Mouse (Mus musculus): ENCODE measurements around the gene Ube2d3. TPM values are rescaled to one million over a fixed set of nuclear protein-coding genes. Genes with fewer than 3 reads are reported as not detected.

The Ube2d3 gene
- polyA plus RNA-seq, 1 experiment: 181 TPM

GRCm38 (mm10) chr3:135421310-135421594 lies 16.7 kb upstream of the Ube2d3 start:
- Histone ChIP-seq H3K27me3 (ENCODE audit: control insufficient read depth, insufficient read depth, low read length) (no peaks in the 10 kb centered on the region), H3K27ac (ENCODE audit: insufficient read depth, low read length) (no peak overlapping the region), H3K4me1 (ENCODE audit: control insufficient read depth, insufficient read depth, low read length) (peaks cover 2% of the 10 kb centered on the region; the same call in 1 of the 2 replicates), H3K4me3 (replicated peaks; ENCODE audit: insufficient read depth, low read depth, low read length) (no peak overlapping the region)
- no peak for DNase-seq
- no peak for TF ChIP-seq CTCF (IDR thresholded peaks at IDR 0.05; ENCODE audit: borderline replicate concordance, insufficient read depth, low read depth, low read length)
- TF ChIP-seq POLR2A (IDR thresholded peaks at IDR 0.05; ENCODE audit: borderline replicate concordance, insufficient read depth, low read length): no peak

DNA sequence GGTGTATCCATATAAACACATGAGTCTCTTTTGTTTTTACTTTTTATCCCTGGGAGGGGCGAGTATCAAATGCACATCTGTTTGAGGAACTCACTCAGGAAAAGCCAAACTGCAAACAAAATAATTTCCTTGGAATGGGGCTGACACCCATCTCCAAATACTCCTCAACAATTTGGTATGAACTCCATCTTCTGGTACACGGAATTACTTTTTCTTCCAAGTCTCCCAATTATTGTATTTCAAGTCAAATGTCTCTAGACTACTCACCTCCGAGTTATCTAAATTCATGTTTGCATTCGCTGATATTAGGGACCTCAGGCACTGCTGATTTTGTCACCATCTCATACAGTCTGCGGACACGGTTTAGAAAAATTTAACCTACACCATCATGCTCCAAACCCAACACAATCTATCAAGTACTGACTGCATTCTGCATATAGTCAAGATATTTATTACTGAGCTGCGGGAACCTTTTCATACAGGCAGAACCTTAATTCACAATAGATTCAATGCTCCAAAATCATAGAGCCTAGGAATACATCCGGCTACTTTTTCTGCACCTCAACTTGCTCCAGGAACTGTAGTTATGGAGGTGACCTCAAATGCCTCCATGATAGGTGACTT lies 15.6 kb upstream of the Ube2d3 start:
- peak overlapping the region; percentile 78 for H3K4me3 ChIP-seq (replicated peaks; ENCODE audit: insufficient read depth, low read depth, low read length)
- DNase-seq: no peak
- peak overlapping the region; percentile 26 for H3K27ac ChIP-seq (ENCODE audit: insufficient read depth, low read length)
- H3K4me1 ChIP-seq (ENCODE audit: control insufficient read depth, insufficient read depth, low read length): no peaks in the 10 kb centered on the region; the same call in 1 of the 2 replicates
- no peak for TF ChIP-seq POLR2A (IDR thresholded peaks at IDR 0.05; ENCODE audit: borderline replicate concordance, insufficient read depth, low read length)
- TF ChIP-seq CTCF (IDR thresholded peaks at IDR 0.05; ENCODE audit: borderline replicate concordance, insufficient read depth, low read depth, low read length): no peak
- H3K27me3 ChIP-seq (ENCODE audit: control insufficient read depth, insufficient read depth, low read length): no peaks in the 10 kb centered on the region
- WGBS: 11% methylated on average over 8 of the region's 8 CpGs

DNA sequence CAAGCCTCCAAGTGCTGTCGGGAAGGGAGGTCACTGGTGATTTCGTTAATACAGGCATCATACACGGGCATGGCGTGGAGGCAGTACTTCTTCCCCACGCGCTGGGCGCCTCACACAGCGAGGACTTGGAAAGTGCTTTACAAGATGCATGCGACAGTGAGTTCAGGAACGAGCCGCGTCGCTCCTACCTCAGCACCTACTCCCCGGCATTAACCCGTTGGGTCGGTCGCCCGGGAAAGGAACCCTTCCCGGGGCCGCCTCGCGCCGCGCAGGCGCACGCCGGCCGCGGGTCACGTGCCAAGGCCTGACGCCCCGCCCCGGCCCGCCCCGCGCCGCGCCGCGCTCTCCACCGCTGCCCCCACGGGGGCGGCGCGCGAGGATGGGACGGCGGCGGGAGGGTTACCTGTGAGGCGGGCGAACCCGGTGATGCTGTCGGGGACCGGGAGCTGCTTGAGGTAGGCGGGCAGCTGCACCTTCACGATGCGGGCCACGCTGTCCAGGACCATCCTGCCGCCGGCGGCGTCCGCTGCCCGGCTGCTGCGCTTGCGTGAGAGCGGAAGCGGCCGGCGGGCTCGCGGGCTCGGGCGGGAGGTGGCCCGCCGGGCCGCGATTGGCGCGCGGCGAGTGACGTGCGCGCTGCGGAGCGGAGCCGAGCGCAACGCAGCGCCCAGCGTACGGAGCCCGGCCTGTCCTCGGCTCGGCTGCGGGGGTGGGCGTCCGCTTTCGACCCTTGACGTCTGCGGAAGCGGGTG lies 14.9 kb upstream of the Ube2d3 start:
- peak overlapping the region; percentile 96 for H3K27ac ChIP-seq (ENCODE audit: insufficient read depth, low read length)
- no peaks in the 10 kb centered on the region for H3K27me3 ChIP-seq (ENCODE audit: control insufficient read depth, insufficient read depth, low read length)
- H3K4me1 ChIP-seq (ENCODE audit: control insufficient read depth, insufficient read depth, low read length): no peaks in the 10 kb centered on the region
- under 1% methylated on average over 103 of the region's 103 CpGs for WGBS
- peak; percentile 89 to 94 for DNase-seq
- peak; percentile 83 for TF ChIP-seq POLR2A (IDR thresholded peaks at IDR 0.05; ENCODE audit: borderline replicate concordance, insufficient read depth, low read length)
- no peak for TF ChIP-seq CTCF (IDR thresholded peaks at IDR 0.05; ENCODE audit: borderline replicate concordance, insufficient read depth, low read depth, low read length)
- H3K4me3 ChIP-seq (replicated peaks; ENCODE audit: insufficient read depth, low read depth, low read length): peak overlapping the region; percentile 78

GRCm38 (mm10) chr3:135423608-135424212 lies 14.2 kb upstream of the Ube2d3 start, which contains the start of gene Cisd2:
Cisd2 (minus strand) TSS chr3:135423925.
- TF ChIP-seq POLR2A (IDR thresholded peaks at IDR 0.05; ENCODE audit: borderline replicate concordance, insufficient read depth, low read length): no peak
- no peak for TF ChIP-seq CTCF (IDR thresholded peaks at IDR 0.05; ENCODE audit: borderline replicate concordance, insufficient read depth, low read depth, low read length)
- Histone ChIP-seq H3K27me3 (ENCODE audit: control insufficient read depth, insufficient read depth, low read length) (no peaks in the 10 kb centered on the region), H3K4me3 (replicated peaks; ENCODE audit: insufficient read depth, low read depth, low read length) (peak within 1 kb of the TSS; percentile 78), H3K27ac (ENCODE audit: insufficient read depth, low read length) (peak within 1 kb of the TSS; percentile 96), H3K4me1 (ENCODE audit: control insufficient read depth, insufficient read depth, low read length) (no peaks in the 10 kb centered on the region)
- WGBS: 1% methylated on average over 8 of the region's 8 CpGs
- no peak for DNase-seq

GRCm38 (mm10) chr3:135436901-135437616 lies 890 bp upstream of the Ube2d3 start:
- Histone ChIP-seq H3K27me3 (ENCODE audit: control insufficient read depth, insufficient read depth, low read length) (no peaks in the 10 kb centered on the region), H3K4me1 (ENCODE audit: control insufficient read depth, insufficient read depth, low read length) (no peaks in the 10 kb centered on the region), H3K27ac (ENCODE audit: insufficient read depth, low read length) (peak overlapping the region; percentile 88; the same call in 1 of the 2 replicates), H3K4me3 (replicated peaks; ENCODE audit: insufficient read depth, low read depth, low read length) (peak overlapping the region; percentile 99)
- DNase-seq: peak in 1 of 2 experiments; percentile 14
- 40% methylated on average over 14 of the region's 14 CpGs for WGBS
- no peak for TF ChIP-seq POLR2A (IDR thresholded peaks at IDR 0.05; ENCODE audit: borderline replicate concordance, insufficient read depth, low read length)
- TF ChIP-seq CTCF (IDR thresholded peaks at IDR 0.05; ENCODE audit: borderline replicate concordance, insufficient read depth, low read depth, low read length): no peak

GRCm38 (mm10) chr3:135438531-135438912 lies 573 bp downstream of the Ube2d3 start:
- no peak for TF ChIP-seq CTCF (IDR thresholded peaks at IDR 0.05; ENCODE audit: borderline replicate concordance, insufficient read depth, low read depth, low read length)
- peak; percentile 70 for TF ChIP-seq POLR2A (IDR thresholded peaks at IDR 0.05; ENCODE audit: borderline replicate concordance, insufficient read depth, low read length)
- Histone ChIP-seq H3K4me3 (replicated peaks; ENCODE audit: insufficient read depth, low read depth, low read length) (peak overlapping the region; percentile 86), H3K4me1 (ENCODE audit: control insufficient read depth, insufficient read depth, low read length) (no peaks in the 10 kb centered on the region), H3K27ac (ENCODE audit: insufficient read depth, low read length) (peak overlapping the region; percentile 94), H3K27me3 (ENCODE audit: control insufficient read depth, insufficient read depth, low read length) (no peaks in the 10 kb centered on the region)
- WGBS: under 1% methylated on average over 50 of the region's 50 CpGs
- DNase-seq: peak; percentile 93 to 97

- H3K27ac ChIP-seq (ENCODE audit: insufficient read depth, low read length): peak overlapping the region; percentile 94
- no peaks in the 10 kb centered on the region for H3K27me3 ChIP-seq (ENCODE audit: control insufficient read depth, insufficient read depth, low read length)
- TF ChIP-seq POLR2A (IDR thresholded peaks at IDR 0.05; ENCODE audit: borderline replicate concordance, insufficient read depth, low read length) (no peak), CTCF (IDR thresholded peaks at IDR 0.05; ENCODE audit: borderline replicate concordance, insufficient read depth, low read depth, low read length) (no peak)
- H3K4me1 ChIP-seq (ENCODE audit: control insufficient read depth, insufficient read depth, low read length): no peaks in the 10 kb centered on the region
- peak overlapping the region; percentile 86 for H3K4me3 ChIP-seq (replicated peaks; ENCODE audit: insufficient read depth, low read depth, low read length)
- WGBS: under 1% methylated on average over 62 of the region's 76 CpGs
- peak; percentile 82 to 85 for DNase-seq
These were observed 1.1 kb downstream of the Ube2d3 start for GRCm38 (mm10) chr3:135438913-135439531.

Data from cerebellum, adult 2 months (tissue).